Mouse (Mus musculus): ENCODE data around the gene 1110051M20Rik.

GRCm38 (mm10) chr2:91480805-91481514, 36.5 kb upstream of the 1110051M20Rik start:
- no peak for TF ChIP-seq POLR2A (IDR thresholded peaks at IDR 0.05; ENCODE audit: insufficient read length, low read depth)
- no peak for TF ChIP-seq POLR2AphosphoS2 (IDR thresholded peaks at IDR 0.05; ENCODE audit: insufficient read length, low read depth)
- TF ChIP-seq REST (IDR thresholded peaks at IDR 0.05; ENCODE audit: insufficient read depth, insufficient read length), result no peak
- TF ChIP-seq MAX (IDR thresholded peaks at IDR 0.05; ENCODE audit: low read depth), result no peak
- no peak for TF ChIP-seq MYOD1 (IDR thresholded peaks at IDR 0.05; ENCODE audit: control insufficient read depth in 1 of 3, insufficient read length in 2 of 3, low read depth in 2 of 3)
- TF ChIP-seq CEBPB (IDR thresholded peaks at IDR 0.05; ENCODE audit: insufficient read depth, poor library complexity, severe bottlenecking), result no peak
- no peak for TF ChIP-seq USF1 (IDR thresholded peaks at IDR 0.05; ENCODE audit: low read depth)
- TF ChIP-seq TCF3 (IDR thresholded peaks at IDR 0.05; ENCODE audit: insufficient read length, low read depth), result no peak
- TF ChIP-seq E2F4 (IDR thresholded peaks at IDR 0.05; ENCODE audit: insufficient read depth), result no peak
- TF ChIP-seq MYOG (IDR thresholded peaks at IDR 0.05; ENCODE audit: control insufficient read depth in 1 of 3, insufficient read depth in 1 of 3, insufficient read length in 2 of 3, low read depth in 2 of 3), result no peak
- no peak for TF ChIP-seq TCF12 (IDR thresholded peaks at IDR 0.05; ENCODE audit: insufficient read depth, poor library complexity, severe bottlenecking)
